ENCODE assay signal across 13 mouse cellular contexts in genomic region chr17:85352731-85353130, GRCm38 (mm10).
A peak's percentile ranks its signal among the peaks of the same experiment; 100 is the strongest.
DNase-seq lines count a peak whose midpoint lies in the region; ATAC-seq and TF ChIP-seq lines count a peak whose summit lies in the region.
"Had no signal": no experiment of that assay in that cellular context is flagged by ENCODE, and none has a peak within 500 bp of the region (broad histone marks: within the 10 kb centered on the region; RNA-seq: fewer than 3 reads in every experiment).

No protein-coding gene starts in this region.

- H3K9me3 ChIP-seq in lung, postnatal 0 days (ENCODE audit: low read length): no peaks in the 10 kb centered on the region
- H3K9me3 ChIP-seq in ES-E14 (ENCODE audit: control insufficient read depth, insufficient read depth, low read depth, low read length): no peaks in the 10 kb centered on the region
- H3K9me3 ChIP-seq: forebrain, embryonic 15.5 days; liver, embryonic 15.5 days had no signal

- TF ChIP-seq CTCF in heart, adult 2 months (IDR thresholded peaks at IDR 0.05): peak; percentile 18; the same call in 1 of the 2 replicates
- peak; percentile 20; the same call in 1 of the 2 replicates for TF ChIP-seq CTCF in lung, postnatal 0 days (IDR thresholded peaks at IDR 0.05)
- no peak for TF ChIP-seq CTCF in lung, adult 2 months (IDR thresholded peaks at IDR 0.05; ENCODE audit: insufficient read depth, low read length)

- no peaks in the 10 kb centered on the region for H3K36me3 ChIP-seq in heart, adult 2 months (ENCODE audit: control insufficient read depth, insufficient read depth, low read length)
- no peaks in the 10 kb centered on the region for H3K36me3 ChIP-seq in lung, postnatal 0 days (ENCODE audit: insufficient read depth, low read length)
- no peaks in the 10 kb centered on the region for H3K36me3 ChIP-seq in ES-E14 (ENCODE audit: control insufficient read depth, insufficient read depth, low read length, poor library complexity, severe bottlenecking)
- H3K36me3 ChIP-seq: forebrain, embryonic 15.5 days; liver, embryonic 15.5 days had no signal

- no peaks in the 10 kb centered on the region for H3K27me3 ChIP-seq in heart, adult 2 months (ENCODE audit: control insufficient read depth, insufficient read depth, low read length)
- no peaks in the 10 kb centered on the region for H3K27me3 ChIP-seq in lung, postnatal 0 days (replicated peaks; ENCODE audit: insufficient read depth, low read length)
- H3K27me3 ChIP-seq: forebrain, embryonic 15.5 days; liver, embryonic 15.5 days had no signal

- DNase-seq in heart, adult 2 months: no peak
- DNase-seq in heart, postnatal 36 days: no peak
- DNase-seq in lung, postnatal 0 days (ENCODE audit: low spot score): no peak
- no peak for DNase-seq in lung, adult 2 months
- no peak for DNase-seq in ES-E14 (ENCODE audit: low read depth, low spot score)
- peak; percentile 2 for DNase-seq in c-Kit-positive CD71-negative TER-119-negative erythroid progenitor cells, embryonic 14.5 days (ENCODE audit: low read depth)
- DNase-seq in frontal cortex, postnatal 25 days (ENCODE audit: low spot score in 2 of 2): no peak
- DNase-seq: gastrocnemius, postnatal 36 days; heart, postnatal 10 days; right cerebral cortex, postnatal 25 days had no signal

- intact Hi-C loops in heart, adult 2 months (cut with DNase I): no loop called here
- intact Hi-C loops in heart, postnatal 36 days (cut with DNase I): no loop called here

- ATAC-seq in lung, postnatal 0 days: no peak
- ATAC-seq: activated CD4-positive, CD25-positive, alpha-beta regulatory T cell, adult 4 months; forebrain, embryonic 15.5 days had no signal

- 92% methylated on average over 7 of the region's 7 CpGs for WGBS in heart, adult 2 months
- WGBS in lung, postnatal 0 days: 77% methylated on average over 7 of the region's 7 CpGs
- WGBS in lung, adult 2 months: 86% methylated on average over 7 of the region's 7 CpGs

- H3K4me2 ChIP-seq in lung, postnatal 0 days (replicated peaks; ENCODE audit: low read depth, low read length): no peak overlapping the region
- H3K4me2 ChIP-seq: forebrain, embryonic 15.5 days; liver, embryonic 15.5 days had no signal

- no peak for TF ChIP-seq EP300 in heart, adult 2 months (IDR thresholded peaks at IDR 0.05; ENCODE audit: insufficient read depth, low read depth, low read length)
- no peak for TF ChIP-seq EP300 in lung, postnatal 0 days (IDR thresholded peaks at IDR 0.05)

- H3K9ac ChIP-seq in heart, adult 2 months (ENCODE audit: low read depth, low read length): no peak overlapping the region
- H3K9ac ChIP-seq in lung, postnatal 0 days (replicated peaks; ENCODE audit: low read depth): no peak overlapping the region
- H3K9ac ChIP-seq in ES-E14 (ENCODE audit: insufficient read depth, low read depth, low read length, poor library complexity, severe bottlenecking): no peak overlapping the region
- H3K9ac ChIP-seq: forebrain, embryonic 15.5 days; liver, embryonic 15.5 days had no signal

- H3K4me1 ChIP-seq in heart, adult 2 months (ENCODE audit: control insufficient read depth, insufficient read depth, low read length): no peaks in the 10 kb centered on the region
- no peaks in the 10 kb centered on the region for H3K4me1 ChIP-seq in lung, postnatal 0 days (ENCODE audit: insufficient read depth, low read depth, low read length)
- H3K4me1 ChIP-seq in lung, adult 2 months (ENCODE audit: control insufficient read depth, insufficient read depth, low read length): no peaks in the 10 kb centered on the region
- no peaks in the 10 kb centered on the region for H3K4me1 ChIP-seq in ES-E14 (ENCODE audit: control insufficient read depth in 2 of 2, insufficient read depth in 2 of 2, low read length in 2 of 2, poor library complexity in 1 of 2)
- H3K4me1 ChIP-seq: forebrain, embryonic 15.5 days; liver, embryonic 15.5 days had no signal

- no peaks in the 10 kb centered on the region for H3K79me2 ChIP-seq in heart, adult 2 months (replicated peaks; ENCODE audit: control insufficient read depth, insufficient read depth, low read length)

- in situ Hi-C loops in ES-E14 (cut with MboI; ENCODE audit: low sequenced_read_pairs in 2 of 2, unreplicated experiment in 2 of 2): no loop called here

- no peak overlapping the region for H3K27ac ChIP-seq in heart, adult 2 months
- H3K27ac ChIP-seq in lung, postnatal 0 days (ENCODE audit: low read length): no peak overlapping the region
- H3K27ac ChIP-seq in ES-E14 (ENCODE audit: insufficient read depth, low read depth, low read length, poor library complexity, severe bottlenecking): no peak overlapping the region
- H3K27ac ChIP-seq: forebrain, embryonic 15.5 days; liver, embryonic 15.5 days had no signal

- no peak overlapping the region for H3K4me3 ChIP-seq in heart, adult 2 months
- H3K4me3 ChIP-seq in lung, postnatal 0 days (ENCODE audit: low read depth, low read length): no peak overlapping the region
- H3K4me3 ChIP-seq in lung, adult 2 months (replicated peaks; ENCODE audit: extremely low read depth, low read depth, low read length): no peak overlapping the region
- no peak overlapping the region for H3K4me3 ChIP-seq in ES-E14 (ENCODE audit: insufficient read depth in 1 of 2, low read depth in 1 of 2, low read length in 2 of 2, poor library complexity in 1 of 2, severe bottlenecking in 1 of 2)
- H3K4me3 ChIP-seq: forebrain, embryonic 15.5 days; liver, embryonic 15.5 days had no signal

- TF ChIP-seq POLR2A in heart, adult 2 months (IDR thresholded peaks at IDR 0.05; ENCODE audit: insufficient read depth, low read depth, low read length): no peak
- no peak for TF ChIP-seq POLR2A in lung, adult 2 months (IDR thresholded peaks at IDR 0.05; ENCODE audit: borderline replicate concordance, extremely low read depth, low read depth, low read length)

TF ChIP-seq in ES-E14, 5 proteins besides CTCF, POLR2A, EP300 and RAD21:
- peak; percentile 84; the same call in 1 of the 2 replicates for TF ChIP-seq ZC3H11A (IDR thresholded peaks at IDR 0.05; ENCODE audit: borderline replicate concordance, low read depth, low read length)
- no peak for TF ChIP-seq HCFC1 (IDR thresholded peaks at IDR 0.05; ENCODE audit: borderline replicate concordance, insufficient read depth, low read length)
- TF ChIP-seq MAFK (IDR thresholded peaks at IDR 0.05; ENCODE audit: insufficient read depth, low read depth, low read length): no peak
- TF ChIP-seq CHD2 (IDR thresholded peaks at IDR 0.05; ENCODE audit: low read depth, low read length): no peak
TF ChIP-seq in ES-E14: peak in this region for 1.
